Mouse (Mus musculus): Measurements from ENCODE around the gene Dync2h1.
"Not testable (repeated sequence)": the region's sequence is repeated elsewhere in the genome, so short reads cannot be mapped to it uniquely, and the experiment has no call there.

Dync2h1 gene

DNA sequence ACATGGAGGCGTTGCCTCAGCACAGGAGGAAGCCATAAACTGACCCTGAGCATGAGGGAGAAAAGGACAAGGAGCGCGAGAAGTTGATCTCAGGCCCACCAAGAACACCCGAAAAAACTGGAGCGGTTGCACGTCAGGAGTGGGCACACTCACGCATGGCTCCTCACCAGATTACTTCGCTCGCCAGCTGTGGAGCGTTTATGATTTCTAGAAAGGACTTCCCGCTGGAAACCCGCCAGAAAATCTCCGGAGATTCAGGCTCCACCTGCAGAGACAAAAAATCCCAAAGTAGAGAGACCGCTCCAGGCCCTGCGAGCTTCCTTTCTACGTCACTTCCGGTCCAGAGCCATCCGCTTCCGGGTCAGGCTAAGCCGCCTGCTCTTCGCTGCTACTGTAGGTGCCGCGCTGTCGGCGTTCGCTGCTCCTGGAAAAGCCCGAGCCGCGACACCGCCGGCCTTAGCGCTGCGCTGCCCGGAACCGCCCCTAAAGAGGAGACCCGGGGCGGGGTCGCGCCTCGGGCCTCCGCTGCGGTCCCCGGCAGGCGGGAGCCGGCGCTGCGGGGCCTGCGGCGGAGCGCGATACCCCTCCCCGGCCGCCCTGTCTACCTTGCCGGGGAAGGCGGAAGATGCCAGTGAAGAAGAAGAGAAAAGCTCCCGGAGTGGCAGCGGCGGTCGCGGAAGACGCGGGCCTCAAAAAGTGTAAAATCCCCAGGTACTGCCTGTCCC lies at the start of gene Dync2h1, which contains the start of gene Dcun1d5:
TSS of gene Dync2h1 (minus strand) at position 275 of the 725 bp plus-strand sequence.
TSS of gene Dcun1d5 (plus strand) at position 349 of the 725 bp plus-strand sequence.
- peak; percentile 96 for DNase-seq (ENCODE audit: low read depth, low spot score)

- peak; percentile 5 for DNase-seq (ENCODE audit: low read depth, low spot score)
These were observed 37.2 kb upstream of the Dync2h1 start for GRCm38 (mm10) chr9:7221460-7221859.

- DNase-seq (ENCODE audit: low read depth, low spot score) = no peak
These were observed 36.8 kb upstream of the Dync2h1 start for GRCm38 (mm10) chr9:7221024-7221423.

- peak; percentile 47 for DNase-seq (ENCODE audit: low read depth, low spot score)
These were observed 32.0 kb upstream of the Dync2h1 start for GRCm38 (mm10) chr9:7216240-7216639.

DNA sequence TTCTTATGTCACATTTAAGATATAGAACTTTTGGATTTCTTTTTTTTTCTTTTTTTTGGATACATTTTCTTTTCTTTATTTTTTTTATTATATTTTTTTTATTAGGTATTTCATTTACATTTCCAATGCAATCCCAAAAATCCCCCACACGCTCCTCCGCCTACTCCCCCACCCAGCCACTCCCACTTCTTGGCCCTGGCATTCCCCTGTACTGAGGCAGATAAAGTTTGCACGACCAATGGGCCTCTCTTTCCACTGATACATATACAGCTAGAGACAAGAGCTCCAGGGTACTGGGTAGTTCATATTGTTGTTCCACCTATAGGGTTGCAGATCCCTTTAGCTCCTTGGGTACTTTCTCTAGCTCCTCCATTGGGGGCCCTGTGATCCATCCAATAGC lies 6.4 kb upstream of the Dync2h1 start:
- DNase-seq (ENCODE audit: low read depth, low spot score) = not testable (repeated sequence)

GRCm38 (mm10) chr9:7184897-7185291 lies 648 bp upstream of the Dync2h1 start:
- DNase-seq (ENCODE audit: low read depth, low spot score) = peak; percentile 44

- peak; percentile 93 for DNase-seq (ENCODE audit: low read depth, low spot score)
These were observed 7.3 kb downstream of the Dync2h1 start for GRCm38 (mm10) chr9:7176618-7177610.

DNA sequence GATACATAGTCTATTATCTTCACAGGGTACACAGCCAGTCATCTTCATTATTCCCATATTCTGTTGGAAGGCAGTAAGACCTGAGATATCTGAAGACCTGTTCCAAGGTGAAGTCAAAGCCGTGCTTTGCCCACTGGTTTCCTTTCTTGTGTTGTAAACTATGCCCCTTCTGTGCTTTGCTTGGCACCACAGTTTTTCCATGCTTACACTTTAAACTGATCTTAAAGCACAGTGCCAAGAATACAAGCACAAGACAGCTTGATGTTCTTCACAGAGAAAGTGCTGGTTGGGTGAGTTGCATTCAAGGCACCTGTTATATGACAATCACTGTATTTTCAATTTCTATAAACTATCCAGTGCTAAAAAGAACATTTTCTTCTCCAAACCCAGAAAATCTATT lies 10.5 kb downstream of the Dync2h1 start:
- no peak for DNase-seq (ENCODE audit: low read depth, low spot score)

- DNase-seq (ENCODE audit: low read depth, low spot score) = no peak
These were observed 16.8 kb downstream of the Dync2h1 start for GRCm38 (mm10) chr9:7167339-7167998.

DNA sequence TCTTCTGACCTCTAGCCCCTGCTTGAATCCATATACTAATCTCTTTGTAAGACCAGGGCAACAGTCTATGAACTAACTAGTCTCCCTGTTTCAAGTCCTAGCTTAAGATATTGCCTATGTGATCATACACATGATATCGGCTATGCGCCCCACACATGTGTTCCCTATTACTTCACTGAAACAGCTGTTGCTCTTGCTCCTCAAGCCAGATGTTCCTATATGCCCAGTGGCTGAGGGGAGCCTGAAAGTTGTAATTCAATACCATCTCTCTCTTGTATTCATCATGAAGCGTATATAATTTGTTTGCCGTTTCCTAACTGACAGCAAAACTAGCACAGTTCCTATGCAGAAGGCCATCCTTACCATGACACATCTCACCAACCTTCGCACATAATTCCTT lies 23.6 kb downstream of the Dync2h1 start:
- no peak for DNase-seq (ENCODE audit: low read depth, low spot score)

GRCm38 (mm10) chr9:7159718-7160117 lies 24.5 kb downstream of the Dync2h1 start:
- DNase-seq (ENCODE audit: low read depth, low spot score) = no peak

DNA sequence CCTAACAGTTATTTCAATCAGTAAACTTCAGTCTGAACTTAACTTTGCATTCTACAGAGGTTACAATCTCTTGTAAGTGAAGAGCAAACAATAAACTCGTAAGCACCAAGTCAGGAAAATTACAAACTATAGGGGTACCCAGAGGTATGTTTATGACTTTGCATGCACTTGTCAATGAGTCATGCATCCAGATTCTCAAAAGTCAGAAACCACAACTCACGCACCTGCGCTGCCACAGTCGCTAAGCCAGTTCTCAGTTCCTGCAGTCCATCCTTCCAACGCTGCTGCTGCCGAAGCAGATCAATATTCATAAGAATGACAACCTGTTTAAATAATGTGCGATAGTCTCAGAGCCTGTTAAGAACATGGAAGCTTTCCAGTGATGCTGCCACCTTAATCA lies 25.6 kb downstream of the Dync2h1 start:
- DNase-seq (ENCODE audit: low read depth, low spot score) = no peak

GRCm38 (mm10) chr9:7154391-7154790 lies 29.9 kb downstream of the Dync2h1 start:
- DNase-seq (ENCODE audit: low read depth, low spot score) = no peak

DNA sequence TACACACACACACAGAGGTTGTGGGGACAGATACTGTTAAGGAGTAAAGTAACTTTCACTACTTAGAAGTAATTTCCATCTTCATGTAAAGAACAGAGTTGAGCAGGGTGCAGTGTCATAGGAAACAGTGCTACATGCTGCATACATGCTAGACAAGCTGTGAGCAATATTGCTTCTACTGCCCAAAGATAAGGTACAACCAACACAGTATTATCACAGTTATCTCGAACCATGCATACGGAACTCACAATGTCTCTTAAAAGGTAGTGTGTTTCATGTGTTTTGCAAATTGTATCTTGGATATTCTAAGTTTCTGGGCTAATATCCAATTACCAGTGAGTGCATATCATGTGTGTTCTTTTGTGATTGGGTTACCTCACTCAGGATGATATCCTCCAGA lies 61.4 kb downstream of the Dync2h1 start:
- no peak for DNase-seq (ENCODE audit: low read depth, low spot score)

DNA sequence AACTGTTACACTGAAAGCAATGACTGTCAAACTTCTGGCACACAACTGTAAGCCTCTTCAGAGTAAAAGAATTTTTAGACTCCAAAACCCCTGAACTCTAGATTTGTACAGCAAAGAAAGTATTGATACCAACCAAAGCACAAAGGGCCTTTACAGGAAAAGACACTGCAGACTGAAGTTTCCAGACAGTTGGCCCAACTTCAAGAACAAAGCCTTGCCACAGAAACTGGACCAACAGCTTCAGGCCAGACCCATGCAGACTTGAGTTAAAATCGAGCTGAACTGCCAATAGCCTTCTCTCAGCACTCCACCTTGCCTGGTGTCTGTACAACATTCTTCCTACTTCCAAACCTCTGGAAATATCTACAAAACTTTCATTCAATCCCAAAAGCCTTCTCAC lies 74.1 kb downstream of the Dync2h1 start:
- no peak for DNase-seq (ENCODE audit: low read depth, low spot score)

DNA sequence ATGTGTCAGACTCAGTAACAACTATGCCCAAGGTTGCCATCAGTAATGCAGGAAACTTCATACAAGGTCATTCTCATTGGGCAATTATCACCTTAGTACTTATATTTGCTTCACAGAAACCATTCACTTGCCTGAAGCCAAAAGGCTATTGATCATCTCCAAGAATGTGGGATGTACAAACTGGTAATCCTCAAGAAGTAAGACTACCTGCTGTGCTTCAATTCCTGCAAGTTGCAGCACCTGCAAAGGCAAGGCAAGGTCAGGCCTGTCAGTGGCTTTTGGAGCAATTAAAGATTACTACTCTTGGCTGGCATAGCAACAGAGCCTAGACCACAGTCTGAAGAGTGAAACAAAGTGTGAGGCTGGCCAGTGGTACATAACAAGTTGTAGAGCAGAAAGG lies 82.9 kb downstream of the Dync2h1 start:
- peak; percentile 64 for DNase-seq (ENCODE audit: low read depth, low spot score)

- DNase-seq (ENCODE audit: low read depth, low spot score) = no peak
These were observed 109.6 kb downstream of the Dync2h1 start for GRCm38 (mm10) chr9:7074625-7075024.

- no peak for DNase-seq (ENCODE audit: low read depth, low spot score)
These were observed 113.4 kb downstream of the Dync2h1 start for GRCm38 (mm10) chr9:7070846-7071245.

- peak; percentile 75 for DNase-seq (ENCODE audit: low read depth, low spot score)
These were observed 133.7 kb downstream of the Dync2h1 start for GRCm38 (mm10) chr9:7050588-7050987.

DNA sequence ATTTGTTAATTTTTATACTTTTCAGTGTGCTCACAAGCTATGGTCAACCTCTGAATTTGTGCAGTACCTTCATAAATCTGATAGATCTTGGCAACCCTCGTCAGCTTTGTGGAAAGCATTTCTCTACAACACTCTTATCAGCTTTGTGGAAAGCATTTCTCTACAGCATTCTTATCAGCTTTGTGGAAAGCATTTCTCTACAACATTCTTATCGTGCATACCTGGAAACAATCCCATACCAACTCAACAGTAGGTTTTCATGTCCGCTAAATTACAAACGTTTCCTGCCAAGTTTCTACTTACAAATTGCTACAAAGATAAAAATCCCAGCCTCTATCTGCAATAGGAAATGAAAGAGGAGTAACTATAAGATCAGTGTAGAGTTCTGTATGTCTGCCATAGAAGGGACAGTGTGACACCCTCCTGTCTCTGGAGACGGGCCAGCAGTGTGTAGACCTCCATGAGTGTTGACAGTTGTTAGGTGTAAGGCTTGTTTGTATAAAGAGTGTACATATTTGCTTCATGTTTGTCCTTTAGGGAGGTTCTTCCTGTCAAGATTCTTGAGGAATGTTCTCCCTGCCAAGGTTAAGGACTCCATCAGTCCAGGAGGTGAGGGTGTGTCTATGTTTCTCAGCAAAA lies 141.5 kb downstream of the Dync2h1 start:
- DNase-seq (ENCODE audit: low read depth, low spot score) = peak; percentile 15

GRCm38 (mm10) chr9:7041231-7041630 lies 143.0 kb downstream of the Dync2h1 start:
- DNase-seq (ENCODE audit: low read depth, low spot score) = no peak

Data from R1 (cell line).